Mouse (Mus musculus): ENCODE data around the gene Ddit4.

GRCm38 (mm10) chr10:59929205-59929604, 22.4 kb downstream of the Ddit4 start:
- TF ChIP-seq GATA1 (IDR thresholded peaks at IDR 0.05; ENCODE audit: borderline replicate concordance, low read length) (no peak), FLI1 (IDR thresholded peaks at IDR 0.05; ENCODE audit: low read length) (no peak)

All from megakaryocyte, embryonic 14.5 days (primary cell).